Mouse (Mus musculus) ZHBTc4 (cell line): ENCODE measurements around the gene Coil.
"Not testable (repeated sequence)": the region's sequence is repeated elsewhere in the genome, so short reads cannot be mapped to it uniquely, and the experiment has no call there.

Experiments used
- DNase-seq: peaks from one replicate; pipeline ENCODE4 v3.0.0-alpha.2; 2011; ENCODE audit warnings: low read depth, low spot score

Coil gene

DNA sequence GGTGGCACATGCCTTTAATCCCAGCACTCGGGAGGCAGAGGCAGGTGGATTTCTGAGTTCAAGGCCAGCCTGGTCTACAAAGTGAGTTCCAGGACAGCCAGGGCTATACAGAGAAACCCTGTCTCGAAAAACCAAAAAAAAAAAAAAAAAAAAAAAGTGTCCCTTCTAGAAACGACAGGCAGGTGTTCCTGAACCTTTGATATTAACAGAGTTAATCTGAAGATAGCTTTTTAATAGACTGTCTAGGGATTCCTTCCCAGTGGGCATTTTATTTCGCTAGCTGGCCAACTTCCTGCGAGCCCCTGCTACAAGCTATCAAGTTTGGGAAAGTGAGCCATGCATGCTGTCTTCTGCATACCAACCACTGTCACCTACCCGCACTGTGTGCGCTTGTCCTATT is 71.0 kb downstream of the Coil start:
- DNase-seq = not testable (repeated sequence)
